ENCODE assay signal across 23 mouse cellular contexts in the genomic region with DNA sequence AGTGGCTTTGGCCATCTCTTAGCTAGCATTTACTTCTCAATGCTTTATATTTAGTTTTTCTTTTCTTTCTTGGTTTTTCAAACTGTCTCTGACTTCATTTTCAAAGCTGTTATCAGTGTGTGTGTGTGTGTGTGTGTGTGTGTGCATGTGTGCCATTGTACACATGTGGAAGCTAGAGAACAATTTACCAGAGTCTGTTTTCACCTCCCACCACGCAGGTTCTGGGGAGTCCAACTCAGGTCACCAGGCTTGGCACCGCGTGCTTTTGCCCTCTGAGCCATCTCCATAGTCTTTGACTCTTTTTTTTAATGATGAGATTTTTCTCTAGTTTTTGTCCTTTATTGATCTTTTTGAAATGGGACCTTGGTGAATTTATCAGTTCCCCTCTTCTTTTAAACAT.
"Had no signal": no experiment of that assay in that cellular context is flagged by ENCODE, and none has a peak within 500 bp of the region (broad histone marks: within the 10 kb centered on the region; RNA-seq: fewer than 3 reads in every experiment).

No protein-coding gene starts in this region.

- DNase-seq: gastrocnemius, adult 2 months; gastrocnemius, postnatal 10 days; gastrocnemius, postnatal 25 days; heart, postnatal 10 days; heart, postnatal 4 days; kidney, postnatal 14 days; liver; liver, embryonic 13.5 days; liver, postnatal 0 days had no signal

- H3K36me3 ChIP-seq: heart, embryonic 10.5 days; heart, embryonic 12.5 days; hindbrain, embryonic 10.5 days; hindbrain, embryonic 12.5 days; intestine, embryonic 15.5 days; limb, embryonic 10.5 days; limb, embryonic 12.5 days; liver, embryonic 13.5 days; liver, embryonic 15.5 days had no signal

- H3K9me3 ChIP-seq: heart, embryonic 10.5 days; heart, embryonic 12.5 days; hindbrain, embryonic 10.5 days; hindbrain, embryonic 12.5 days; intestine, embryonic 15.5 days; limb, embryonic 10.5 days; limb, embryonic 12.5 days; liver, embryonic 13.5 days; liver, embryonic 15.5 days had no signal

- H3K9ac ChIP-seq: heart, embryonic 12.5 days; hindbrain, embryonic 12.5 days; hindbrain, embryonic 14.5 days; intestine, embryonic 15.5 days; limb, embryonic 12.5 days; liver, embryonic 13.5 days; liver, embryonic 15.5 days; liver, postnatal 0 days had no signal

- H3K4me2 ChIP-seq: heart, embryonic 12.5 days; hindbrain, embryonic 12.5 days; hindbrain, embryonic 14.5 days; intestine, embryonic 15.5 days; limb, embryonic 12.5 days; liver, embryonic 13.5 days; liver, embryonic 15.5 days had no signal

- H3K4me1 ChIP-seq: heart, embryonic 10.5 days; hindbrain, embryonic 10.5 days; limb, embryonic 10.5 days; liver, embryonic 13.5 days; liver, embryonic 15.5 days had no signal

- ATAC-seq: inflammation-experienced regulatory T-cells, adult 6 months; intestine, embryonic 15.5 days; intestine, postnatal 0 days; liver, postnatal 0 days had no signal

- H3K4me3 ChIP-seq: gastrocnemius, adult 2 months; heart, embryonic 10.5 days; heart, embryonic 12.5 days; hindbrain, embryonic 10.5 days; hindbrain, embryonic 12.5 days; intestine, embryonic 15.5 days; layer of hippocampus, adult 2 months; left cerebral cortex, adult 2 months; limb, embryonic 10.5 days; limb, embryonic 12.5 days; liver, embryonic 13.5 days; liver, embryonic 15.5 days had no signal

- H3K27ac ChIP-seq: gastrocnemius, adult 2 months; heart, embryonic 10.5 days; hindbrain, embryonic 10.5 days; hindbrain, embryonic 12.5 days; hindbrain, embryonic 14.5 days; intestine, embryonic 15.5 days; kidney, postnatal 0 days; left cerebral cortex, adult 2 months; limb, embryonic 10.5 days; limb, embryonic 12.5 days; liver, embryonic 13.5 days; liver, embryonic 15.5 days had no signal

- H3K27me3 ChIP-seq: heart, embryonic 12.5 days; hindbrain, embryonic 12.5 days; intestine, embryonic 15.5 days; limb, embryonic 12.5 days; liver, embryonic 13.5 days; liver, embryonic 15.5 days had no signal
